Mouse (Mus musculus) neural tube, embryonic 14.5 days (tissue): Measurements from ENCODE around the gene Pla2g4e. TPM values are rescaled to one million over a fixed set of nuclear protein-coding genes. Genes with fewer than 3 reads are reported as not detected.

Experiments
- ATAC-seq: fragments of 200-750 bp; cut with Nextera tagmentation; 2 replicates; pipeline ENCODE4 v1.8.0; 2017; ENCODE audit warnings: low read depth, mild to moderate bottlenecking, moderate TSS enrichment, moderate library complexity
- H3K27ac ChIP-seq: fragments of 300-500 bp; sonication (generic); 2 replicates; pipeline ENCODE4 v1.5.1; 2014; ENCODE audit warnings: low read depth, mild to moderate bottlenecking, control low read depth, low read length, moderate library complexity, mixed read lengths
- H3K27me3 ChIP-seq: fragments of 300-500 bp; sonication (generic); 2 replicates; pipeline ENCODE4 v1.6.1; 2014; ENCODE audit warnings: low read length; ENCODE audit not compliant: control insufficient read depth, insufficient read depth
- H3K36me3 ChIP-seq: fragments of 300-500 bp; sonication (generic); 2 replicates; pipeline ENCODE4 v1.6.1; 2014; ENCODE audit warnings: low read length, mixed read lengths; ENCODE audit not compliant: control insufficient read depth, insufficient read depth
- H3K4me1 ChIP-seq: fragments of 300-500 bp; sonication (generic); 2 replicates; pipeline ENCODE4 v1.6.1; 2014; ENCODE audit warnings: low read length; ENCODE audit not compliant: control insufficient read depth, insufficient read depth
- H3K4me2 ChIP-seq: fragments of 300-500 bp; sonication (generic); 2 replicates; pipeline ENCODE4 v1.6.1; 2014; ENCODE audit warnings: mild to moderate bottlenecking, low read depth, low read length, control low read depth
- H3K4me3 ChIP-seq: fragments of 300-500 bp; sonication (generic); 2 replicates; pipeline ENCODE4 v1.5.1; 2014; ENCODE audit warnings: low read depth, low read length, control low read depth, mixed read lengths
- H3K9ac ChIP-seq: fragments of 300-500 bp; sonication (generic); replicated peaks from 2 replicates; pipeline ENCODE4 v1.6.1; 2014; ENCODE audit warnings: low read depth, mild to moderate bottlenecking, control low read depth, low read length, mixed read lengths
- H3K9me3 ChIP-seq: fragments of 300-500 bp; sonication (generic); 2 replicates; pipeline ENCODE4 v1.6.1; 2016; ENCODE audit warnings: low read length; ENCODE audit not compliant: control insufficient read depth
- WGBS: fragments of 180-500 bp; shearing (Covaris S2); extraction: QIAGEN DNeasy Blood & Tissue Kit; methylation state at CpG from one replicate; pipeline ENCODE4 v1.1.7; 2014; 5-methylcytosine and 5-hydroxymethylcytosine counted together
- polyA plus RNA-seq: library from polyadenylated mRNA; unstranded; fragments of >200 nt; fragmentation: Nextera tagmentation; extraction: Ambion mirVana; gene quantifications from 2 replicates; pipeline ENCODE4 v1.2.1, GENCODE M21; 2014

Pla2g4e gene
- polyA plus RNA-seq, 1 experiment from 2014 or later = 7.2 TPM

DNA sequence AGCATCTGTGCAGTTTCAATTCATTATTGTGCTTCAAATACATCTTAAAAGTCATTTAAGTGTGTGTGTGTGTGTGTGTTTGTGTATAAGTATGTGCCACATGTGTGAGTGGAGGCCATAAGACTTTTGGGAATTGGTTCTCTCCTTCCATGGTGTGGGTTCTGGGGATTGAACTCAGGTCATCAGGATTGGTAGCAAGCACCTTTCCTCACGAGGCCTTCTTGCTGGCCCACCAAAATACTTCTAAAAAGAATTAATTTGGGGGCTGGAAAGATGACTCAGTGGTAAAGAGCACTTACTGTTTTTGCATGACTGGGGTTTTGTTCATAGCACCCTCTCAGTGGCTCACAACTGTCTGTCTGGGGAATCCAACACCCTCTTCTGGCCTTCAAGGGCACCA is 103.5 kb downstream of the Pla2g4e start:
- Histone ChIP-seq H3K27me3 (no peaks in the 10 kb centered on the region), H3K9ac (no peak overlapping the region), H3K4me1 (no peaks in the 10 kb centered on the region), H3K27ac (no peak overlapping the region), H3K36me3 (no peaks in the 10 kb centered on the region), H3K4me3 (no peak overlapping the region), H3K9me3 (no peaks in the 10 kb centered on the region), H3K4me2 (no peak overlapping the region)
- no peak for ATAC-seq
- WGBS = 86% methylated on average over 1 of the region's 1 CpGs

DNA sequence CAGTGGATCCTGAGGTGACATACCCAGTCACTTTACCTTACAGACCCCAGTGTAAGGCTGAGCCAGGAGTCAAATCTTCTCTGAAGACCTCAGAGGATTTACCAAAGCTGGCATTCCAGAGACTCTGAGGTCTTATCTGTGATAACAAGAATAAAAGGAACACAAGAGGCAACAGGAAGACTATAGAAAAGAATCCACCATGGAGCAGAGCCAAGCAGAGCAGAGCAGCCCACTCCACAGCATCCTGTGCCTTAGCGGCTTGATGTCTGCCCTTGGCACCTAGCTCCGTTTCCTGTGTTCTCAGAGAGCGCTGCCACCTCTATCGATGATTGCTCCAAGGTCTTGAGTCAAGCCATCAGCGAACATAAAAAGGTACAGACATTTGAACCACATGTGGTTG is 104.8 kb downstream of the Pla2g4e start:
- no peak overlapping the region for H3K4me3 ChIP-seq
- 90% methylated on average over 5 of the region's 5 CpGs for WGBS
- H3K9me3 ChIP-seq = no peaks in the 10 kb centered on the region
- H3K36me3 ChIP-seq = no peaks in the 10 kb centered on the region
- no peak overlapping the region for H3K9ac ChIP-seq
- no peaks in the 10 kb centered on the region for H3K27me3 ChIP-seq
- no peaks in the 10 kb centered on the region for H3K4me1 ChIP-seq
- ATAC-seq = no peak
- H3K27ac ChIP-seq = no peak overlapping the region
- no peak overlapping the region for H3K4me2 ChIP-seq

DNA sequence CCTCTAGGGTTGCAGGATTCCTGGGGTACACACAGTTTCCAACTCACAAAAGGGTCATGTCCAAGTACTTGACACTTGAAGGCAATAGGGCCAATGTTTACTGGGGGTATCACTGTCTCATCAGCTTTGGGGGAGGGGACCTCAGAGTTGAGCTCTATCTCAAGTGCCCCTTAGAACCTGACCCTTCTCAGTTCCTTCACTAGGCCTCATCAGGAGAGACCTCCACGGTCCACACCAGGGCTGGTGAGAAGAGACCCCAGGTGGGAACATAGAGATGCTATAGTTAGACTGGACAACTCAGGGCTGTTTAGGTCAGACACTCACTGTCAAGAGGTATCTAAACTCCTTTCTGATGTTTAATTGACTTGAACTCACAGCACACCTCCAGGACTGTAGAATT is 106.0 kb downstream of the Pla2g4e start:
- no peak for ATAC-seq
- WGBS = 88% methylated on average over 1 of the region's 1 CpGs
- H3K9me3 ChIP-seq = no peaks in the 10 kb centered on the region
- H3K27me3 ChIP-seq = no peaks in the 10 kb centered on the region
- no peak overlapping the region for H3K4me2 ChIP-seq
- H3K9ac ChIP-seq = no peak overlapping the region
- H3K4me1 ChIP-seq = no peaks in the 10 kb centered on the region
- no peak overlapping the region for H3K4me3 ChIP-seq
- H3K27ac ChIP-seq = no peak overlapping the region
- no peaks in the 10 kb centered on the region for H3K36me3 ChIP-seq

DNA sequence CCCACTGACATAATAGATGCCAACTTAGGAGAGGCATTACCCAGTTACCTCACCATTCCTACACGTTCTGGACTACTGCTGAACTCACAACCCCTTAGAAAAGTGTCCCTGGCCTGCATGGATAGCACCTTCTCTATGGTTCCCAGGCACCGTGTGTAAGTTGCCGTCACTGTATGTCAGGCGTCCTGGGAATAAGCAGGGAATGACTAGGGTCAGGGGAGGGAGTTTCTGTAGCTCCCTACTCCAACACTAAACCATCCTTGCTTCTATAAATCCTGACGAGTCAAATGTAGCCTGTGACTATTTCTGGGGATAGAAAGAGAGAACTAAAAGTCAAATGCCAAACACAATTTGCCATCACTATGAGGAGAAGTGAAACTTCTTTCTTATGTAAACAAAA is 107.9 kb downstream of the Pla2g4e start:
- Histone ChIP-seq H3K4me2 (no peak overlapping the region), H3K36me3 (no peaks in the 10 kb centered on the region), H3K9me3 (no peaks in the 10 kb centered on the region), H3K9ac (no peak overlapping the region), H3K27me3 (no peaks in the 10 kb centered on the region), H3K4me3 (no peak overlapping the region), H3K27ac (no peak overlapping the region), H3K4me1 (no peaks in the 10 kb centered on the region)
- 78% methylated on average over 5 of the region's 5 CpGs for WGBS
- ATAC-seq = no peak

DNA sequence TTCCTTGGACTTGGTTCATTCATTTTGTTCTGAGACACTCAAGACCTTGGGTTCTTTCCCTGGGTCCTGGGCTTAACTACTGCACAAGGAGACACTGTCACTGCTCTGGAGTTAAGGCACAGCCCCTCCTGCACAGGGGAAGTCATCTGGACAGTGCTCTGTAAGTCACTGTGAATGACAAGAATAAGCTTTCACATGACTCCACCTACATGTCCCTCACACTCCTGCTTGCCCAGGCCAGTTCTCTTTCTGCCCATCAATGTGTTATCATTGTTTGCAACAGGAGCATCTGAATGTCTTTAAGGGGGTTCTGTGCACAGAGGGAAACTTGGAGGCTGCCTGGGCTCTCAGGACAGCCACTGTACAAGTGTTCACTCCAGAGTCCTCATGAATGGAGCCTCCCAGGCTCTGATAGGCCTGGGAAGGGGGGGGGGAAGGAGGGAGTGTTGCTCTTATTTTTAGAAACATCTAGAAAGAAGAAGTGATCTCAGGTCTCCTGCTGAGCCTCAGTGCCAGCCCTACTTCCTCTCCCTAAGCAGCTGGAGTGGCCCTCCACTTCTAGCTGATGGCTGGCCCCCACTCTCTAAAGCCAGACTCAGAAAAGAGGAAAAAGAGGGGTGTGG is 110.6 kb downstream of the Pla2g4e start:
- Histone ChIP-seq H3K36me3 (no peaks in the 10 kb centered on the region), H3K27me3 (no peaks in the 10 kb centered on the region), H3K4me3 (no peak overlapping the region), H3K4me2 (no peak overlapping the region), H3K27ac (no peak overlapping the region), H3K9me3 (no peaks in the 10 kb centered on the region), H3K9ac (no peak overlapping the region), H3K4me1 (no peaks in the 10 kb centered on the region)
- no peak for ATAC-seq

DNA sequence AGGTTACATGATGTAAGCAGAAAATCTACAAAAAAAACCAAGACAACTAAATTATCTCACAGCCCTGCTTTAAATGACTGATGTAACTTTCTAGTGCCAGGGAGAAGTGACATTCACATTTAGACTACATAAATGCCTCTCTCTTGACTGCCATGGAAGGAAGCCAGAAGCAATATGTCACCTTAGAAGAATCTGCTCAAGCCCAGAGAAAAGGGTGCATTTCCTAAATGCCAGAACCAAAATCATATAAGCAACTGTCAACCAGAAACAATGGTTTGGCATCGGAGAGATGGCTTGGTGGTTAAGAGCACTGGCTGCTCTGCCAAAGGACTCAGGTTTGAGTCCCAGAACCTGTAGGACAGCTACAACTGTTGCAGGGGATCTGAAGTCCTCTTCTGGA is 113.3 kb downstream of the Pla2g4e start:
- Histone ChIP-seq H3K27me3 (no peaks in the 10 kb centered on the region), H3K27ac (no peak overlapping the region), H3K4me1 (no peaks in the 10 kb centered on the region), H3K36me3 (no peaks in the 10 kb centered on the region), H3K4me2 (no peak overlapping the region), H3K9me3 (no peaks in the 10 kb centered on the region), H3K9ac (no peak overlapping the region), H3K4me3 (no peak overlapping the region)
- ATAC-seq = no peak
- 83% methylated on average over 1 of the region's 1 CpGs for WGBS

DNA sequence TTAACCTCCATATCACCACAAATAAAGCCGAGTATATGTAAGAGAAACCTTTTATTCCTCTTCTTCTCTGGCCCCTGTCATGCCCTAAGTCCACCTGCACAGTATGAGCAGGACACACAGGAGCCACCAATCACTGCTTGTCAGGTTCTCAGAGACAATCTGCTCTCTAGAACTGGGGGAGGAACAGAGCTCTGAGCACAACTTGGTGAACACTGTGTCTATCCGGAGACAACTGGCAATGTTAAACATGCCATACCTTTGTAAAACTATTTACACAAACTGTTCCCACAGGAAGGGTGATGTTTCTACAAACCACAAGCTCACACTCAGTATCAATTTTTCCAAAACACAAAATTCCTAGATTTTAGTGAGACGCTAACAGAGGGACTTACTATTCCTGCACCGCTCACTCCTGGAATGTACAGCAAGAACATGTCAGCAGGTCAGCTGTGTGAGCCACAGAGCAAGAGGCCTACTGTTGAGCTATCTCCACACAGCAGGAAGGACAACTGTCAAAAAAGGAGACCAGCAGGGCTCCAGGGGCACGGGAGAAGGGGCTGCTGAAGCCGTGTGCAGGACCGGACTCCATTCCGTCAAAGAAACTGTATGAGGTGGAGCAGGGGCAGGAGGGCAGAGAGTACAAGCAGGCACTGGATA is 115.8 kb downstream of the Pla2g4e start:
- Histone ChIP-seq H3K4me1 (no peaks in the 10 kb centered on the region), H3K4me2 (no peak overlapping the region), H3K36me3 (no peaks in the 10 kb centered on the region), H3K9ac (no peak overlapping the region), H3K27ac (no peak overlapping the region), H3K4me3 (no peak overlapping the region), H3K9me3 (no peaks in the 10 kb centered on the region), H3K27me3 (no peaks in the 10 kb centered on the region)
- no peak for ATAC-seq
- WGBS = 69% methylated on average over 8 of the region's 8 CpGs

DNA sequence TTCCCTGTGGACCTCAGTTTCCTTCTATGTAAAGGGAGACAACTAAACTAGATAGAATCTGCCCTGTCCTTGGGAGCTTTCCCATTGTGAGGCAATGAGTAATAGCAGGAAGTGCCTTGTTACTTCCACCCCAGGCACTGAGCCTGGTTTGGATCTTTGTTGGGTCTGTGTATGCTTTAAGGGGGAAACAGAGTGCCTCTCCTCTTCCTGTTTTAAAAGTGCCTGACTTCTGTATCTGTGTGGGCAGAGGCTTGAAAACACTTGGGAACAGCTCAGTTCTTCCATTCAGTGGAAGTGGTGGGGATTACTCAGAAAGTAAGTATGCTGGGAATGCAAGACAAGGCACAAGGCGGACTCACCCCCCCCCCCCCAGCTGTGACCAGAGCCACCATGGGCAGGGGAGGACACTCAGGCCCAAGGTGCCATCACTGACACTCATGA is 116.5 kb downstream of the Pla2g4e start:
- no peaks in the 10 kb centered on the region for H3K36me3 ChIP-seq
- H3K4me2 ChIP-seq = no peak overlapping the region

DNA sequence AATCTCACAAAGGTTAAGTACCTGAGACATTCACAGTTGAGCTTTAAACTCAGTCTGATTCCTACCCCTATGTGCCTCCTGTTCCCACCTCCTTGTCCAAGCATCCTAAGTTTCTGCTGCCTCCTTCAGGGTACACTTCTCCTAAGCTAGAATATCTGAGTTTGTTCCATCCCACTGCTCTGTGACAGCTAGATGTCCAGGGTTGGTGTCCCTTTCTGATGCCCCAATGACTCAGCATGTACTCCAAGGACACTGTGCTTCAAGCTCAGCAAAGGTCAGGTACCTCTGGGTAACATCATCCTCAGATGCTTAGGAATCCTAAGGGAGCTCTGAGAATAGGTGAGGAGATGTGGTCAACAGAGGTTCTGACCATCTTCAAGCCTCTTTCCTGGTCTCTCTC is 117.1 kb downstream of the Pla2g4e start:
- Histone ChIP-seq H3K27me3 (no peaks in the 10 kb centered on the region), H3K9me3 (no peaks in the 10 kb centered on the region), H3K4me3 (no peak overlapping the region), H3K9ac (no peak overlapping the region), H3K36me3 (no peaks in the 10 kb centered on the region), H3K4me2 (no peak overlapping the region), H3K27ac (no peak overlapping the region), H3K4me1 (no peaks in the 10 kb centered on the region)
- ATAC-seq = no peak

More for the DNA sequence above, 116.5 kb downstream of the Pla2g4e start:
- H3K9me3 ChIP-seq = no peaks in the 10 kb centered on the region
- no peak overlapping the region for H3K4me3 ChIP-seq
- no peak overlapping the region for H3K27ac ChIP-seq
- no peak for ATAC-seq
- no peak overlapping the region for H3K9ac ChIP-seq
- H3K27me3 ChIP-seq = no peaks in the 10 kb centered on the region
- H3K4me1 ChIP-seq = no peaks in the 10 kb centered on the region
- 69% methylated on average over 1 of the region's 1 CpGs for WGBS
